Comparison of ENCODE assay signal across 13 mouse cellular contexts in genomic region chr2:23006219-23006618, GRCm38 (mm10). TPM values are rescaled to one million over a fixed set of nuclear protein-coding genes. Genes with fewer than 3 reads are reported as not detected.
DNase-seq lines count a peak whose midpoint lies in the region; ATAC-seq and TF ChIP-seq lines count a peak whose summit lies in the region.
"Had no signal": no experiment of that assay in that cellular context is flagged by ENCODE, and none has a peak within 500 bp of the region (broad histone marks: within the 10 kb centered on the region; RNA-seq: fewer than 3 reads in every experiment).

No protein-coding gene starts in this region.

- H3K27me3 ChIP-seq in heart, embryonic 10.5 days (ENCODE audit: insufficient read depth, poor library complexity, severe bottlenecking): no peaks in the 10 kb centered on the region
- H3K27me3 ChIP-seq in G1E (ENCODE audit: insufficient read depth, low read length): no peaks in the 10 kb centered on the region
- no peaks in the 10 kb centered on the region for H3K27me3 ChIP-seq in heart, postnatal 0 days (ENCODE audit: control insufficient read depth, insufficient read depth, low read length)
- H3K27me3 ChIP-seq: midbrain, embryonic 13.5 days had no signal

- H3K9ac ChIP-seq in heart, postnatal 0 days (replicated peaks; ENCODE audit: low read depth, low read length): no peak overlapping the region
- H3K9ac ChIP-seq: midbrain, embryonic 13.5 days had no signal

- intact Hi-C loops in left cerebral cortex, postnatal 36 days (cut with DNase I): no loop called here

- H3K4me3 ChIP-seq in heart, embryonic 10.5 days: no peak overlapping the region
- peak overlapping the region; percentile 35; the same call in 1 of the 2 replicates for H3K4me3 ChIP-seq in G1E (ENCODE audit: low read depth, low read length)
- H3K4me3 ChIP-seq in heart, postnatal 0 days (ENCODE audit: low read depth, low read length): no peak overlapping the region
- H3K4me3 ChIP-seq: midbrain, embryonic 13.5 days had no signal

- TF ChIP-seq CTCF in G1E (IDR thresholded peaks at IDR 0.05; ENCODE audit: low read depth, low read length): no peak
- no peak for TF ChIP-seq CTCF in heart, postnatal 0 days (IDR thresholded peaks at IDR 0.05; ENCODE audit: low read depth)

- TF ChIP-seq EP300 in heart, postnatal 0 days (IDR thresholded peaks at IDR 0.05; ENCODE audit: low read depth): no peak

- ATAC-seq in G1E (ENCODE audit: extremely low read depth, insufficient number of reproducible peaks, low FRiP score, poor library complexity, severe bottlenecking): peak; percentile 70
- ATAC-seq in heart, postnatal 0 days (ENCODE audit: insufficient read depth, low read depth): no peak
- ATAC-seq: forebrain, embryonic 14.5 days; midbrain, embryonic 13.5 days had no signal

- peaks cover 4% of the 10 kb centered on the region; the same call in 1 of the 2 replicates for H3K4me1 ChIP-seq in heart, embryonic 10.5 days
- H3K4me1 ChIP-seq in G1E (ENCODE audit: insufficient read depth, low read depth, low read length): peaks cover 23% of the 10 kb centered on the region
- H3K4me1 ChIP-seq in heart, postnatal 0 days (ENCODE audit: control insufficient read depth, insufficient read depth): peaks cover 6% of the 10 kb centered on the region; the same call in 1 of the 2 replicates
- H3K4me1 ChIP-seq: midbrain, embryonic 13.5 days had no signal

- no peaks in the 10 kb centered on the region for H3K9me3 ChIP-seq in heart, embryonic 10.5 days
- no peaks in the 10 kb centered on the region; the same call in 1 of the 2 replicates for H3K9me3 ChIP-seq in G1E (replicated peaks)
- H3K9me3 ChIP-seq in heart, postnatal 0 days (replicated peaks; ENCODE audit: control insufficient read depth, low read length): no peaks in the 10 kb centered on the region
- H3K9me3 ChIP-seq: midbrain, embryonic 13.5 days had no signal

- peaks cover 9% of the 10 kb centered on the region for H3K36me3 ChIP-seq in heart, embryonic 10.5 days
- peaks cover 43% of the 10 kb centered on the region for H3K36me3 ChIP-seq in G1E (replicated peaks)
- H3K36me3 ChIP-seq in heart, postnatal 0 days (replicated peaks; ENCODE audit: control insufficient read depth, insufficient read depth, low read length): 0 out of 2 replicates have a peak, but pooled peaks cover 4% of the 10 kb centered on the region
- H3K36me3 ChIP-seq: midbrain, embryonic 13.5 days had no signal

- no peak overlapping the region for H3K27ac ChIP-seq in heart, embryonic 10.5 days
- 0 out of 2 replicates have a peak overlapping the region, but pooled peaks have one; percentile 20 for H3K27ac ChIP-seq in heart, postnatal 0 days (ENCODE audit: low read depth)
- H3K27ac ChIP-seq: midbrain, embryonic 13.5 days had no signal

- peak; percentile 38 for DNase-seq in heart, adult 8-10 months (ENCODE audit: low spot score)
- DNase-seq in heart, embryonic 10.5 days (ENCODE audit: low spot score): no peak
- peak; percentile 44 for DNase-seq in 416B (ENCODE audit: low read depth)
- no peak for DNase-seq in G1E (ENCODE audit: low spot score)
- no peak for DNase-seq in heart, postnatal 0 days (ENCODE audit: low spot score)
- no peak for DNase-seq in left cerebral cortex, postnatal 36 days (ENCODE audit: low spot score in 2 of 2)
- no peak for DNase-seq in MN1 (ENCODE audit: low spot score)
- no peak for DNase-seq in thymus, postnatal 14 days
- DNase-seq: cerebellum, postnatal 36 days; left cerebral cortex, postnatal 4 days; thymus, adult 18-20 months had no signal

- WGBS in heart, embryonic 10.5 days: 59% methylated on average over 6 of the region's 6 CpGs
- 70% methylated on average over 6 of the region's 6 CpGs for WGBS in heart, postnatal 0 days

- no peak overlapping the region for H3K4me2 ChIP-seq in heart, postnatal 0 days (ENCODE audit: low read depth, low read length)
- H3K4me2 ChIP-seq: midbrain, embryonic 13.5 days had no signal

RNA-seq across cellular contexts. Expression of gene Abi1, which starts 33.8 kb away (rescaled TPM):
- total RNA-seq in heart, adult 8-10 months (2022): 10 to 100 TPM; 21.1 to 21.9 (median 21.5) TPM
- 33.3 and 34.7 TPM in 2 replicates for polyA plus RNA-seq in heart, embryonic 10.5 days (2016; fragmentation: Nextera tagmentation; extraction: Ambion mirVana)
- 120 and 124 TPM in 2 replicates for total RNA-seq in G1E (2014; fragmentation: Nextera tagmentation)
- total RNA-seq in G1E (2017): 138 and 144 TPM in 2 replicates
- polyA plus RNA-seq in G1E (2012): 41.5 and 51.9 TPM in 2 replicates
- total RNA-seq in heart, postnatal 0 days (2014; rRNA removed; ENCODE audit: low replicate concordance): 52.7 and 82.4 TPM in 2 replicates
- 18.0 and 19.2 TPM in 2 replicates for polyA plus RNA-seq in heart, postnatal 0 days (2015; fragmentation: Nextera tagmentation; extraction: Ambion mirVana)
- 100 to 1,000 TPM; 143 to 145 TPM for total RNA-seq in left cerebral cortex, postnatal 36 days (2021)

Comparison
In these comparisons a context has a peak if more than half of its experiments do, and no peak if none do; other contexts are left out.
1. DNase-seq: peak in heart, adult 8-10 months (single experiment) and 416B (single experiment); none in heart, embryonic 10.5 days (single experiment), G1E (single experiment), heart, postnatal 0 days (single experiment), left cerebral cortex, postnatal 36 days (0 of 2), MN1 (single experiment) and thymus, postnatal 14 days (single experiment).